Mouse (Mus musculus) heart, adult 9 months (tissue): ENCODE results near the gene Scel.
A peak's percentile ranks its signal among the peaks of the same experiment; 100 is the strongest.

Experiments
- DNase-seq, 2 experiments: peaks; one replicate each; pipeline ENCODE4 v3.0.0; 2022; ENCODE audit warnings: low spot score in 2 of 2

Gene Scel

DNA sequence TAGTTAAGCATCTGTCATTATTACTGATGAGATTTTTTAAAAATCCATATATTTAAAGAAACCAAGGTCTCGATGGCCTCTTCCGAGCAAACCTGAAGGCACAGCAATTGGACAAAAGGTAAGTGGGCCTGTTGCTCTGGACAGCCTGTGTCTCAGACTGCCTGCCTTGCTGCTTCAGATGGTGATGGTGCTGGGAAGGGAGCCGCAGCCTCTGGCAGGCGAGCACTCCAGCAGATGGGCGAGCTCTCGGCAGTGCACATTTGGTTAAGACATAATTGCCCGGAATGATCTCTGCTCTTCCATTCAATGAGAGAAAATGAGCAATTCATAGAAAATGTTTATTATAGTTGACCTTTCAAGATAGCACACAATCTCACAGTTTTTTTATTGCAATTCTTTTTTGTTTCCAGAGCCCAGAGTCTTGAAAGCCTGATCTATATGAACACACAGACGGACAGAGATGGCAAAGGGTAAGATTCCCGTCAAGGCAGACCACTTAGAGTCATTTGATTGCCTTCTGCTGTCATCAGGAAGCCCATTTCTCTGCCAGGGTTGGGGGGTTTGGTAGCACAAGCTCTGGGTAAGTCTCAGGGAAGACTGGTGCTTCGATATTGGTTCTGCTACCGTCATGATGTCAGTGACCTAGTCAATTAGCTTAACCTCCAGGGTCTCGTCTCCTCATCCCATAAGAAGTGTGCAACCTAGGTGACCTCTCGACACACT is 58.6 kb downstream of the Scel start:
- no peak for DNase-seq

DNA sequence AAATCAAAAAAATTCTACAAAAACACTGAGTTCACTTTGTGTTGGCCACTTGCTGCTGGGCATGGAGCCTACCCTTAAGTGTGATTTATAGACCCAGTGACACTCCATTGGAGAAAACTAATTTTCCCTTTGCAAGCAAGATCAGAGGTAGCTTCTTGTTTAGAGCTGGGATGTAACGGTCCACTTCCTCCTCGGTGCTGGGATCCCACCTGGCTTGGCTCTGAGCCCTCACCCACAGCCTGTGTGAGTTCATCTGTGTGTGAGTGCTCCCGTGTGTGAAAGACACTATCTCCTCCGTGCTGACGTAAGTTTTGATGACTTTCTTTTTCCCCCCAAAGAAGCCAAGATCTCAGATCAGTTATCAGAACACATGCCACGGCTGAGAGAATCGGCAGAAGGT is 62.7 kb downstream of the Scel start:
- no peak for DNase-seq

DNA sequence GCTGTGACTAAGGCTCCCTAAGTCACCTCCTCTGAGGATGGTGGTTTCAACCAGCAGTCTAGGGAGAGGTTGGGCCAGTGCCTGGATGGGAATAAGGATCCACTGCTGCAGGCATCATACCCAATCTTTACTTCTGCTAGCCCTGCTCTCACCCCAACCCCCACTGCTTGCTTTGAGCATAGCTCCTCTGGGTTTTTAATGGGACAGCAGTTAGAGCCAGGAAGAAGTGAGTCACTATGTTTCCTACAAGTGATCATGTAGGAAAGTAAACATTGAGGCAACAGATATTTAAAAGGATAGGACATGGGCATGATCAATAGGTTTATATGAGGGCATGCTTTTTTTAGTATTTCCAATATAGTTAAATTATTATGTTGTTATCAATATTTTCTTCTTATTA is 63.9 kb downstream of the Scel start:
- DNase-seq = no peak

DNA sequence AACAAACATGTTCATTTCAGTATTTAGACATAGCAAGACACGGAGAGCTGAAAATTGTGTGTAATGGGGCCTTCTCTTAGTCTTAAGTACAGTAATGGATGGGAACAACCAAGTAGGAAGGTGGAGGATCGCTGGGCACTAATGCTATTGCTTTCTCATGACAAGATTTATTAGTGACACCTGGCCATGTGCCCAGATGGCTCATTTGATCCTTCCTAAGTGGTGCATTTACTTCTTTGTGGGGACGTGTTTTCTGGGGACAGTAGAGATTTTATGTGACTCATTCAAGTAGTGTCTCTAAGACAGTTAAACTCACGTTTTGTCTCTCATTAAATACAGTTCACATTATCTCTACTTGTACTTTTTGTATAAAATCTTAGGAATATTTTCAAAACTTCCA is 73.5 kb downstream of the Scel start:
- DNase-seq = no peak

DNA sequence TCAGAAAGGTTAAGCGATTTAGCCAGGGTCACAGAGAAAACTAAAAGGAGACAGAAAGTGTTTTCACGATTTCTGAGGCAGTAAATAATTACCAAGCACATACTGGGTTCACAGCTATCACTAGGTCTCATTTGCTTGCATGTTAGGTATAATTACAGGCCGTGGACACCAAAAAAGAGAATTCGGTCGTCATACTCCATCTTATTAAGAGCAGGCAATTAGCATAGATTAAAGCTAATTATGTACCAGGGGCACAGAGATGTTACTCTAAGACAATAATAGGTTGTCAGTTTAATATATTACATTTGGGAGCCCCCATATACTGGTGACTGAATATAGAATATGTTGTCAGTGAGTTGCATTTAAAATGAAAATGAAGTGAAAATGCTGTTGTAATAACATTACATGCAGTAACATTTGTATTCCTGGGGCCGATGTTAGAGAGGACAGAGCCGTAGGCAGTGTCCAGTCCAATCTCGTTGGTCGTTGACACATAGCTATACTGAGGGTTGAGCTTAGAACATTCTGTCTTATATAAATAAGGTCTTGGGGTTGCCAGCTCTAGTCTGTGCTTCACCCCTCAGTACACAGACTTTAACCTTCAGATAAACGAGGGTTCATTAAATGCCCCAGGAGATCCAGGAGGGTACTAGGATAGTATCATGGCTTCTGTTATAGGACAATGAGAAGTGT is 74.2 kb downstream of the Scel start:
- DNase-seq = no peak

DNA sequence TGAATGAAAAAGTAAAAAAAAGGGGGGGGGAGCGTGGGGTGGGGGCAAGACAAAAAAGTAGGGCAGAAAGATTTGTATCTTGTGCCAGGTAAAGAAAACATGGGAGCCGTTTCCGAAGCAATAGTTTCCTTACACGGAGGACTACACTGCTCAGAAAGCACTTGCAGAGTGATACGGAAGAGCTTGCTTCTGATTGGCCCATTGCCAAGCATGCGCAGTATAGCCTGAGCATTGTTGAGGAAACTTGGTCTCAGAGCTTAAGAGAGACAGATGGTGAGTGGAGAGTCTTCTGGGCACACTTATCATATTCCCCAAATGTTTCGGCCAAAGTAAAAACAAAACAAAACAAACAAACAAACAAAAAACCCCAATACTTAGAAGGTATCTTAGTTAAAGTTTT is 76.7 kb downstream of the Scel start:
- no peak for DNase-seq

DNA sequence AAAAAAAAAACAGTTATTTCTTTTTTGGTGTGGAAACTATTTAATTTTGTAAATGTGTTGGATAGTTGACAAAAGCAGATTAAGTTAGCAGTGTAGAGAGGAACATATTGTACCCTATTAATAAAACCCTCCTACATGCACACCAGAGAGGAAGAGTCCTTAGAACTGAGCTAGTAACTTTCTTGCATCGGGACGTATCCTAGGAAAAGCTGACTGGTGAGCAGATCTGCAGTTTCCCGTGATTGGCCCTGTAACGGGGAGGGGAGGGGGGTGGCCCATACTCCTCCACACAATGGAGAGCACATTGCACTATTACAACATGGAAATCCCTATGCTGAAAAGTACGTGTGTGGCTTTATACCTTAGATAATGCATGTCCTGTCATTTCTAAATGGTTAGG is 82.7 kb downstream of the Scel start:
- DNase-seq = no peak

DNA sequence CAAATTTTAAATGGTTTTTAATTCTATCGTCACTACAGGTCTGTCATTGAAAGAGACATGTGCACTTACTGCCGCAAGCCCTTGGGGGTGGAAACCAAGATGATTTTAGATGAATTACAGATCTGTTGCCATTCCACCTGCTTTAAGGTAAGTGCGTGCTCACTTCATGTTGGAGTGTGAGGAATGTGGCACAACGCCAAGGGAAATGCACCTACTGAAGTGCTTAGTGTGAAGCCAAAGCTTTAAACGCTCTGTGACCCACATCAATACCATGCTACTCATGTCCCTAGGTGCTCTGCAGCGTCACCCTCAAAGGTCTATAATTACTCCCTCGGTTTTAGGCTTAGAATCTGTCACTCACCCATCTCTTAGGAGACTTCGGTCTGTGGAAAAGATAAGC is 94.9 kb downstream of the Scel start:
- no peak for DNase-seq

DNA sequence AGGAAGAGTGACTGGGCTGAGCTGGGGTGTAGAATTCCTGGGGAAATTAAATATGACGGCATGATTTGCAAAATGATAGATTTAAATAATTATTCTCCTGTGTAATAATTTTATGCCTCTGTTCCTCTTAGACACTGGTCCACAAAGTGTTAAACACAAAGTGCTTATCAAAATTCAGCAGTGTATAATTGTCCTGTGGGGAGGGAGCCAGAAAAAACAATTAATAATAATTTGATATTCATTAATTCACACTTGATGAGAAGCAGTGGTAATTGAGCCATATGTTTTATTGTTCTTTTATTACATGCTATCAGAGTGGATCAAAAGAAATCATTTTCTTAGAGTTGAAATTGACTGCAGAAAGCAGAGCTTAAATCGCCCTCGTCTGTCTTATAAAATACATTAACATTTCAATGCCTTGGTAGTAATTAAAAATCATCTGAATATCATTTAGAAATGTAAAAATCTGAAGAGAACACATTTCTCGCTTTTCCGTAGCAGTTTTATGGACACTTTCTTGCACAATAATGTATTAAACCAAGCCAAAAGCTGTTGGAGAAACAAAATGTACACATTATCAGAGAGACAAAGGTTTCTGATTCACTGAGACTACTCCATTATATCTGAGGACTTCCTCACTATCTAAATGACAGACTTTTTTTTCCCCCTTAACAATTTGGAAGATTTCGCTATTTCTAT is 100.6 kb downstream of the Scel start:
- no peak for DNase-seq

DNA sequence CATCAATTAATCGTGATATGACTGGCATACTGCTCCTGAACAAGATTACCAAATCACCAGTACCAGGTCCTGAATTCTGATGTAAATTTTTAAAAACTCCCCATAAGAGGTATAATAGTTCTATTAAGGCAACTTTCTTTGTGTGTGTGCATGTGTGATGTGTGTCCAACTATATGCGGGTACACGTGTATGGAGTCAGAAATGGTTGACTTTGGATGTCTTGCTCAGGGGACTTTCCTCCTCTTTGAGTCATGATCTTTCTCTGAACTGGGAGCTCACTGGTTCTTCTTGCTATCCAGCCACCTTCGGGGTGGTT is 101.1 kb downstream of the Scel start:
- no peak for DNase-seq

DNA sequence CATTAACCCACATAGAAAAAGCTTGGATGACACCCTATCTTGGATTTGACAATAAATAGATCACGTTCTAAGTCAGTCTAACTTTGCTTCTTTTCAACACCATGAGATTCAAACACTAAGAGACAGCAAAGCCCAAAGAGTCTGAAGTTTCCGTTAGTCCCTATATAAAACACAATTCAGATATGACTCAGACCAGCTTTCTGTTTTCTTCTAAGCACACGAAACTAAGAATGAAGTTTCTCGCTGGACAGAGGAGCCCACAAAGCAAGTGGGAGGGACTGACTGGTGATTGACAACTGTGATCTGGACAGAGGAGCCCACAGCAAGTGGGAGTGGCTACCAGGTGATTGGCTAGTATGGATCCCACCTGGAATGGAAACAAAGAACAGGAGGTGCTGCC is 106.6 kb downstream of the Scel start:
- DNase-seq = no peak

DNA sequence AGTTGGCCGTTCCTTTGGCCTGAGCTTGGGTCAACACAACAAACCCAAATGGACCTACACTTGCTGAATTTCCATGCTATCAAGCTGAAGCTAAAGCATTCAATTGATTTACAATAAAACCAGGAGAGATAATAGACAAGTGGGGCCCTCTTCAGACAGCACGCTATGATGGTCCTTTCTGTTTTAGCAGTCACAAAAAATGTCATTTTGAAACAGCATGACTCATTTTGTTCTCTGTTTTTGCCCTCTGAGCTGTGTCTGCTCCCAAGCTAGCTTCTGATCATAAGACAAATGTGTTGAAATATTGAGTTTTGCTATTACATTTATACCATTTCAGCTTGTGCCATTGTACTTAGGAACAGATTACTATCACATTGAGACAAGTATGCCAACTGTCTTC is 108.1 kb downstream of the Scel start:
- DNase-seq = no peak

DNA sequence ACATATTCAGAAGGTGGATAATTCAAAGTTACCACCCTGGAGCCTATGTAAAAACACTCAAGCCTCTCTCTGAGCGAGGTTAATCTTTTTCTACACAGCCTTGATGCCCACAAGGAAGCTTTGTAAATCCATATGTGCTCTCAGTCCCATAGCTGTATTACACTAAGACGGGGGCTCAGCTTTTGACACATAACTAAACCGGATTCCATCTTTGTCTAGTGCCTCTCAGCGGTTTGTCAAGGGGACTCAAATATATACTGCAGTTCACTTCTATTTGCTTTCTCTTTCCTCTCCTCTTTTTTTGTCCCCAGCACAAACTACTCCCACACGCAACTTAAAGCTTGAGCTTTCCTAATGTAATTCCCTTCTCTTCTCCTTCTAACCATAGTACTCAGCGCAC is 113.0 kb downstream of the Scel start:
- DNase-seq = no peak

DNA sequence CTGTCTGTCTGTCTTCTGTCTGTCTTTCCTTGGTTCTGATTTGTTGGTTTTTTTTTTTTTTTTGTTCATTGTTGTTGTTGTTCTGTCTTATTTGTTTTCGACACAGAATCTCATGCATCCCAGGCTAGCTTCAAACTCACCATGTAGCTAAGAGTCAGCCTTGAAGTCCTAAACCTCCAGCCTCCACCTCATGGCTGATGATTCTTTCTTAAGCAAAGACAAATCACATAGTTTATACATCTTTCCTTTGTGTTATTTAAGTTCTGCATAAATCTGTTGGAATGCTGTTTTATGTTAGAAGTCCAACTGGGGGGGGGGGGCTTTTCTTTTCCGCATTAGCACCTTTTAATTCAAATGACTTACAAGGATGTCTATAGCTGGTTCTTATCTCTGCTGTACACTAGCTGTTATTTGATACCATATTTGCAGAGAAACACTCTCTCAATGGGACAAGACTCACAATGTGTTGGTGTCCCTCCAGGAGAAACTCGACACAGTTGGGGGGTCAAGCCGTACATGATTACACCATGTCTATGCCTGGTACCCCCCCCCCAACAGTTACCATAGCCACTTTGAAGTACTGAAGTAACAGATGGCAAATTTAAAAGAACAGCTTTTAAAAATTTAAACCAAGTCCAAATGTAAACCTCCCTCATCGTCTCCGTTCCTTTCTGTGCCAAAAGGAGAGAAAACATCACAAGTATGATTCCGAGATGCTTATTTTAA is 116.7 kb downstream of the Scel start:
- no peak for DNase-seq

DNA sequence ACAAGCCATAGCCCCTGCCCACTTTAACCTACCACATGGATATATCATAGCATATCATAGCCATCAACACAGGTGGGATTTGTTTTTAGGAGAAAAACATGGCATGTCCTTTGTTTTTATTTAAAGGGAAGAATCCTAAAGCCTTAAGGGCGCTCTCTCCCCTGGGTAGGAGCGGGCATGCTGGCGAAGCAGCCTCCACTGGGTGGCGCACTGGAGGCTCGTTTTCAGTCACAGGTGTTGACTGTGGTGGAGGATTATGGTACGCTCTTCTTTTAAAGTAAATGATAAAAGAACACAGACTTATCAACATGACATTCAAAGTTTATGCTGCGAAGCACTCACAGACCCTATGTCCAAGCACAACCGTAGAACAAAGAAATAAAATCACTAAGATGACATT is 117.4 kb downstream of the Scel start:
- DNase-seq = no peak

DNA sequence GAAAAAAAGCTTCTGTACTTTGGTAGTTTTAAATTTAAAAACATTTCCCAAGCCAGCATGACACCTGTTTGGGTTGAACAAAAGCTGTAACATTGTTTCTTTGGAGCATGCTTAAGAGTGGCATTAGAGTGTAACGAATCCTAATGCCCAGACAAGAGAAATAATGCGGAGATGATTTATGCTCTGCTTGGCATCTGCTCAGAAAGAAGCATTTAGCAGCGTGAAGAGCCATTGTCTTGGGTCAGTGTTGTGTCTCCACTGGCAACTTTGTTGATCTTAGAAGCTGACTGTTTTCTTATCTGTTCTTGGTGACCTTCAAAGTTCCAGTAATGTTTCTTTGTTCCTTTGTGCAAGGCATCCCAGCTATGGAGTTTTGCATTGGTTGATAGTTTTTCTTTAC is 130.8 kb downstream of the Scel start:
- no peak for DNase-seq

DNA sequence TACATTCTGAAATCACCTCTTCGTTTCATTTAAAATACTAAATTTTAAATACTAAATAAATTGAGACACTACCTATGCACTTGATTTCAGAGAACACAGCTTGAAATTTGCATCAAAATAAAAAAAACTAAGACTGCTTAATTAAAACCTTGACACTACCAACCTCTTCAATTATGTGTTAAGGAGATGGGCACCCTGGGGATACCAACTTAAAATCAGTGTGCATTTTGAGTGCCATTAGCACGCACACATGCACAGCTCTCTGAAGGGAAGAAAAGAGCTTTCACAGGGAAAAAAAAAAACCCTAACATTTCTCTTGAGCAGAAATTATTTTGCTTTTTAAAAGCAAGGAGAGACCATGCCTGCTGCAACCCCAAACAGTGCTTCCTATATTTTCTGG is 134.8 kb downstream of the Scel start:
- DNase-seq = no peak

DNA sequence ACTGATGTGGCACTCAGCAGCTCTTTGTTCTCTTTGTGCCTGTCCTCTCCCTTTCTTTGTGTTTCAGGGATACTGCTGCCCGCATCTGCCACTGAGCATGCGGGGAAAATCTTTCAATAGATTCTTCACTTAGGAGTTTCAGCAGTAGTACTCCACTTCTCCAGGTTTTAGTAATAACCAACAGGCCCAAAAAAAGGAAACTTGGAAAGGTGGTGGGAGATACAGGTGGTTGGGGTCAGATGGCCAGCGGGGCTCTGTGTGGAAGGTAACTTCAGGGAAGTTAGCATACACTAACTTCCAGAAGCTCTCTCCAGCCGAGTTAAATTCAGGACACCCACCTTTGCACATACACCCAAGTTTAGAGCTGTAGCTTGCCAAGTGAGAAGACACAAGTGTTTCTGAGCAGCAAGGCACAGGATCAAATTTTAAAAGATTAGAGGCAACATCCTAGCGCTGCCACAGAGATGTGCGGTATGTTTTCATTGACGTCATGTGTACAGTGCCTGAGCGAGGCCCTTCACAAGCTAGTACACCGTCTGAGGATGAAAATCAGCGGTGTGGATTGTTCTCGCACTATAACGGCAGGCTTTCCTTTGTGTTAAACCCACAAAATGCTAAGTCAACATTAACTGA is 135.6 kb downstream of the Scel start:
- no peak for DNase-seq

DNA sequence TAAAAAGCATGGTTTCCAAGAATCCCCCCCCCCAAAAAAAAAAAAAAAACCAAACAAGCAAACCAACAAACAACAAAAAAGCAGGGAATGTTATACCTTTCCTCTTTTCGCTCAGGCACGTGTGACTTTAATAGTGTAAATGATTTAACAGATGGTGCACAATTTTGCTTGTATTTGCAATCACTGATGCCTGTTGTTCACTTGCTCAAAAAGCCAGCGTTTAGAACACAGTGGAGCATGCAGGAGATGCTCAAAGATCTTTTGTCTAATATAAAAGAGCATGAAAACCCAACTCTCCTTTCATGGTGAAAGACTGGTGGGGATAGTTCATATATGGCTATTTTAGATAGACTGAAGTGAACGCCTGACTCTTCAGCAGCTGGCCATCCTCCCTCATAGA is 136.2 kb downstream of the Scel start:
- DNase-seq = no peak

DNA sequence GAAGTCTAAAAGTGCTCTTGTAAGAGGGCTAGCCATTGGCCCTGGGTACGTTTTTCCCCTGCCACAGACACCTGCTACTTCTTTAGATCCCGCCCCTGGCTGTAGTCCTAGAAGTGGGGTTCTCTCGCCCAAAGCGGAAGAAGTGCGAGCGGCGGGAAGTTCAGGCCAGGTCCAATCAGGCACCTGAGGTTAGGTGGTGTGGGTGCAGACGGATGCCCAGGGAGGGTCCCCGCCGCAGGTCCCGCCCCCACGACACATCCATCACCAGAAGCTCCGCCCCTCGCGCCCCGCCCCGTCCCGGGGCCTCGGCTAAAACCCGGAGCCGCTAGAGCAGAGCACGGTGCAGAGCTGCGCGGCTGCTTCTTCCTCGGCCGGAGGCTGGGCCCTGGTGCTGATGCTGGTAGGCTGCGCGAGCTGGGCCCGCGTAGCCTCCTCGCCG is 136.8 kb downstream of the Scel start, which contains the start of gene Slain1:
Gene Slain1 (plus strand): TSS at position 333 of the 439 bp plus-strand sequence.
- DNase-seq = peak; percentile 16 to 30

DNA sequence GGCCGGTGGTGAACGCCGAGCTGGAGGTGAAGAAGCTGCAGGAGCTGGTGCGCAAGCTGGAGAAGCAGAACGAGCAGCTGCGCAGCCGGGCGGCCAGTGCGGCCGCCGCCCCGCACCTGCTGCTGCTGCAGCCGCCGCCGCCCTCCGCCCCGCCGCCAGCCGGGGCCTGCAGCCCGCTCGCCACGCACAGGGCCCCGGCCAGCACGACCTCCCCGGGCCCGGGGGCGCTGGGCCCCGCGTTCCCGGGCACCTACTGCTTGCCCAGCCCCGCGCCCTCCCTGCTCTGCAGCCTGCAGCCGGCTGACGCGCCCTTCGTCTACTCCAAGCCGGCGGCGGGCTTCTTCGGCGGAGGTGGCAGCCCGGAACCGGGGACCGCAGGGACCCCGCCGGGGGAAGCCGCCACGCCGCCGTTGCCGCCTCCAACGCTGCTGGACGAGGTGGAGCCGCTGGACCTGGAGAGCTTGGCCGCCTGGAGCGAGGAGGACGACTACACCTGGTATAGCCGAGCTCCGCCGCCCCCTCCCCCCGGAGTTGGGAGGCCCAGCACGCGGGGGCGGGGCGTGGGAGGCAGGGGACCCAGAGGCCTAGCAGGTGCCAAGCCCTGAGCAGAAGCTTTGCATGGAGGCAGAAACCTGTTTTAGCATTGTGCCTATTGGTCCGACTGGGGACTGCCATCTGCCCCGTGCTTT is 137.4 kb downstream of the Scel start:
- peak in 1 of 2 experiments; percentile 2 for DNase-seq
